ENCODE assay signal across 22 mouse cellular contexts in the genomic region with DNA sequence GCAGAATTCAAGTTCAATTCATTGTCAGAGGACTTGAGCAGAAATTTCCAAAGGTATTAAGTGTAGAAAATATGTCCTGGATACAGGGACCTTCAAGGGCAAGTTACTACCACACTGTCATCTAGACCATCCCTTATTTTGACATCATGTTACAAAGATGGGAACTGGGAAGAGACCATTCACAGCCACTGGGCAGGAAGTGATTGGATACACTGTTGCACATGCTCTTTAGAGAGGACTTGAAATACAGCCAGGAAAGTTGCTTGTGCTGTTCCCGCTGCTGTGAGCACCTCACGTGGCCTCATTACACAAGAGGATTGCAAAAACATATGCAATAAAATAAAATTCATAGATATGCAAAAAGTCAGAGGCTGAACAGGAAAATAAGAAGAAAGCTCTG.
DNase-seq lines count a peak whose midpoint lies in the region; ATAC-seq and TF ChIP-seq lines count a peak whose summit lies in the region.
"Had no signal": no experiment of that assay in that cellular context is flagged by ENCODE, and none has a peak within 500 bp of the region (broad histone marks: within the 10 kb centered on the region; RNA-seq: fewer than 3 reads in every experiment).

No protein-coding gene starts in this region.

- H3K27ac ChIP-seq in hindbrain, postnatal 0 days, result peak overlapping the region; percentile 64; the same call in 1 of the 2 replicates
- H3K27ac ChIP-seq in hindbrain, embryonic 14.5 days, result no peak overlapping the region
- H3K27ac ChIP-seq in forebrain, embryonic 10.5 days, result no peak overlapping the region
- H3K27ac ChIP-seq: embryonic facial prominence, embryonic 10.5 days; heart, embryonic 13.5 days; hindbrain, embryonic 13.5 days; midbrain, embryonic 13.5 days; neural tube, embryonic 12.5 days; stomach, postnatal 0 days had no signal

- WGBS in hindbrain, postnatal 0 days, result 42% methylated on average over 2 of the region's 2 CpGs
- WGBS in hindbrain, embryonic 14.5 days, result 82% methylated on average over 2 of the region's 2 CpGs
- WGBS in forebrain, embryonic 10.5 days, result 90% methylated on average over 2 of the region's 2 CpGs

- H3K36me3 ChIP-seq in hindbrain, postnatal 0 days (ENCODE audit: insufficient read depth, low read length), result no peaks in the 10 kb centered on the region
- no peaks in the 10 kb centered on the region for H3K36me3 ChIP-seq in hindbrain, embryonic 14.5 days (replicated peaks; ENCODE audit: control insufficient read depth, insufficient read depth)
- H3K36me3 ChIP-seq in forebrain, embryonic 10.5 days (replicated peaks), result no peaks in the 10 kb centered on the region
- H3K36me3 ChIP-seq: embryonic facial prominence, embryonic 10.5 days; heart, embryonic 13.5 days; hindbrain, embryonic 13.5 days; midbrain, embryonic 13.5 days; neural tube, embryonic 12.5 days had no signal

- H3K4me3 ChIP-seq in hindbrain, postnatal 0 days (ENCODE audit: low read length), result no peak overlapping the region
- H3K4me3 ChIP-seq in hindbrain, embryonic 14.5 days (replicated peaks; ENCODE audit: low read length), result no peak overlapping the region
- no peak overlapping the region for H3K4me3 ChIP-seq in forebrain, embryonic 10.5 days
- H3K4me3 ChIP-seq: embryonic facial prominence, embryonic 10.5 days; heart, embryonic 13.5 days; hindbrain, embryonic 13.5 days; megakaryocyte, embryonic 14.5 days; midbrain, embryonic 13.5 days; neural tube, embryonic 12.5 days had no signal

- H3K9me3 ChIP-seq in hindbrain, postnatal 0 days (ENCODE audit: low read length), result no peaks in the 10 kb centered on the region
- H3K9me3 ChIP-seq in hindbrain, embryonic 14.5 days (ENCODE audit: control insufficient read depth, low read length), result no peaks in the 10 kb centered on the region
- no peaks in the 10 kb centered on the region for H3K9me3 ChIP-seq in forebrain, embryonic 10.5 days
- H3K9me3 ChIP-seq: embryonic facial prominence, embryonic 10.5 days; heart, embryonic 13.5 days; hindbrain, embryonic 13.5 days; midbrain, embryonic 13.5 days; neural tube, embryonic 12.5 days had no signal

- H3K4me2 ChIP-seq in hindbrain, postnatal 0 days (ENCODE audit: low read depth, low read length), result no peak overlapping the region
- no peak overlapping the region for H3K4me2 ChIP-seq in hindbrain, embryonic 14.5 days (replicated peaks)
- H3K4me2 ChIP-seq: heart, embryonic 13.5 days; hindbrain, embryonic 13.5 days; midbrain, embryonic 13.5 days; neural tube, embryonic 12.5 days had no signal

- no peak for TF ChIP-seq CTCF in hindbrain, postnatal 0 days (IDR thresholded peaks at IDR 0.05; ENCODE audit: low read depth)

- peaks cover 2% of the 10 kb centered on the region; the same call in 1 of the 2 replicates for H3K4me1 ChIP-seq in hindbrain, postnatal 0 days (ENCODE audit: insufficient read depth, low read length)
- 0 out of 2 replicates have a peak, but pooled peaks cover 5% of the 10 kb centered on the region for H3K4me1 ChIP-seq in hindbrain, embryonic 14.5 days (replicated peaks; ENCODE audit: control insufficient read depth, insufficient read depth, low read length)
- H3K4me1 ChIP-seq in forebrain, embryonic 10.5 days, result peaks cover 21% of the 10 kb centered on the region
- H3K4me1 ChIP-seq: megakaryocyte, embryonic 14.5 days had no signal

- H3K9ac ChIP-seq in hindbrain, postnatal 0 days (replicated peaks; ENCODE audit: low read length), result no peak overlapping the region
- H3K9ac ChIP-seq in hindbrain, embryonic 14.5 days, result no peak overlapping the region
- H3K9ac ChIP-seq: forebrain, postnatal 0 days; heart, embryonic 13.5 days; hindbrain, embryonic 13.5 days; liver, postnatal 0 days; midbrain, embryonic 13.5 days; neural tube, embryonic 12.5 days had no signal

- peak; percentile 46 to 71 for DNase-seq in cerebellum, postnatal 10 days
- no peak for DNase-seq in cerebellum, adult 9-10 months
- no peak for DNase-seq in hindbrain, postnatal 0 days (ENCODE audit: low spot score)
- DNase-seq in hindbrain, embryonic 14.5 days (ENCODE audit: low spot score), result no peak
- peak; percentile 35 to 52 for DNase-seq in cerebellum, postnatal 25 days
- DNase-seq in testis, postnatal 14 days (ENCODE audit: low spot score), result peak; percentile 52
- DNase-seq in forebrain, embryonic 10.5 days (ENCODE audit: extremely low spot score, low spot score), result no peak
- DNase-seq: adrenal gland, adult 8-10 months; forebrain, postnatal 0 days; kidney, adult 9 months; kidney, postnatal 14 days; liver, postnatal 0 days; right cerebral cortex, postnatal 14 days; thymus, postnatal 14 days had no signal

- no peaks in the 10 kb centered on the region for H3K27me3 ChIP-seq in hindbrain, postnatal 0 days (ENCODE audit: insufficient read depth, low read length)
- H3K27me3 ChIP-seq in hindbrain, embryonic 14.5 days (ENCODE audit: control insufficient read depth, insufficient read depth, low read length), result no peaks in the 10 kb centered on the region
- H3K27me3 ChIP-seq in forebrain, embryonic 10.5 days (ENCODE audit: poor library complexity, severe bottlenecking), result no peaks in the 10 kb centered on the region
- H3K27me3 ChIP-seq: heart, embryonic 13.5 days; hindbrain, embryonic 13.5 days; midbrain, embryonic 13.5 days; neural tube, embryonic 12.5 days had no signal

- peak; percentile 39; the same call in 1 of the 2 replicates for ATAC-seq in hindbrain, postnatal 0 days
- ATAC-seq in hindbrain, embryonic 14.5 days (ENCODE audit: low FRiP score), result no peak
- ATAC-seq: forebrain, postnatal 0 days; liver, postnatal 0 days; lung, postnatal 0 days; midbrain, embryonic 13.5 days had no signal

Comparison
In these comparisons a context has a peak if more than half of its experiments do, and no peak if none do; other contexts are left out.
1. DNase-seq: peak in cerebellum, postnatal 10 days (2 of 2), cerebellum, postnatal 25 days (2 of 2) and testis, postnatal 14 days (single experiment); none in cerebellum, adult 9-10 months (single experiment), hindbrain, postnatal 0 days (single experiment), hindbrain, embryonic 14.5 days (single experiment) and forebrain, embryonic 10.5 days (single experiment).